Mouse (Mus musculus) left cerebral cortex, adult 11 months (tissue): ENCODE measurements around the gene Gm11639.
A peak's percentile ranks its signal among the peaks of the same experiment; 100 is the strongest.
"Not testable (repeated sequence)": the region's sequence is repeated elsewhere in the genome, so short reads cannot be mapped to it uniquely, and the experiment has no call there.

ENCODE experiments used
- DNase-seq: peaks from one replicate; pipeline ENCODE4 v3.0.0; 2022; ENCODE audit warnings: low spot score

The Gm11639 gene

DNA sequence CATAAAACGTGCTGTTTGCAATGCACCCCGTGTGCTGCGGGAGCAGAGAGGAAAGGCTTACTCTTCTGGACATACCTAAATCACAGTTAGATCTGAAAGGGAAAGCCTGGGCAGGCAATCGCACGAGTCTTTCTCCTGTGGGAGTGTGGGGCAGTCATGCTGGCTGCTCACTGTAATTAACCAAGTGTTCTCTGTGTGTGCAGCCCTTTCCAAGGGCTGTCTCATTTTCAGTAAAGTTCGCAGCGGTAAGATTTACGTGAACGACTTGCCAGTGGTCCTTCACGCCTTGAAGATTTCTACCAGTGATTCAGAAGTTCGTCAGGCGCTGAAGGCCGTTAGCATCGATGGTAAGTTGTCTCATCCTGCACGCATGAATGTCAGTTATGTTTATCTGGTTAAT lies 18.6 kb downstream of the Gm11639 start:
- no peak for DNase-seq

DNA sequence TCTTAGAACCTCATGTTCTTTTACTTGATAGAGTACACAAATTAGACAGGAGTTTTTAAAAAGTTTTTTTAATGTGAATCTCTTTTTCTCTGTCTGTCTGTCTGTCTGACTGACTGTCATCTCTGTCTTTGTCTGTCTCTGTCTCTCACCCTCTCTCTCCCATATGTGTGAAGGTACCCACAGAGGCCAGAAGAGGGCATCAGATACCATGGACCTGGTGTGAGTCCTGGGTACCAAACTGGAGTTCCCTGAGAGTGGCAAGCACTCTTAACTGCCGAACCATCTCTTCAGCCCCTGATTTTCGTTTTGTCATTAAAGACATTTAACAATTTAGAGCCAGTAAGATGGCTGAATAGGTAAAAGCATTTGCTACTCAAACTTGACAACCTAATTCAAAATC lies 21.6 kb downstream of the Gm11639 start:
- DNase-seq, result no peak

DNA sequence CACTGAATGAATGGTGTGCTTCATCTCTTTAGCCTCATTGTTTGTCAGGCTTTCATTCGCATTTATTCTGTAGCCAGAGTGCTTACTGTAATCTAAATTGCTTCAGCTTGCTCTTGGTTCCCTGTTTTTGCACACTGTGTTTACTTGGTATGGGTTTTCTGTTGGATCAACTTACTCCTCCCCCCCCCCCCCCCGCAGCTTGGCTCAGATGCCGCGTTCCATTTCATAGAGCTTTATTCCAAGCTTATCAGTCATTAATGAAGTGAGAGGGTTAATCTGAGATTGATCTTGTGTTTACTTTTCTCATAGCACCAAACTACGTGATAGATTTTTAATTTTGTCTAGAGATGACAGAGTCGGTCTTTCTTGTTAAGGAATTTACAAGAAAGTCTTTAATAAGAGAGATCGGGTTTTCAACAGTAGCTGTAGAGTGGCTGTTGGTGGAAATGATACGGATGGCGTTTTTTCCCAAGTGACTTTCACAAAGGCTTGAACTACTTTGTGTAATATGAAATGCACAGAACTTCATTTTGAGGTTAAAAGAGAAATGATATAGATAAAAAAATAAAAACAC lies 59.6 kb downstream of the Gm11639 start:
- DNase-seq, result no peak

DNA sequence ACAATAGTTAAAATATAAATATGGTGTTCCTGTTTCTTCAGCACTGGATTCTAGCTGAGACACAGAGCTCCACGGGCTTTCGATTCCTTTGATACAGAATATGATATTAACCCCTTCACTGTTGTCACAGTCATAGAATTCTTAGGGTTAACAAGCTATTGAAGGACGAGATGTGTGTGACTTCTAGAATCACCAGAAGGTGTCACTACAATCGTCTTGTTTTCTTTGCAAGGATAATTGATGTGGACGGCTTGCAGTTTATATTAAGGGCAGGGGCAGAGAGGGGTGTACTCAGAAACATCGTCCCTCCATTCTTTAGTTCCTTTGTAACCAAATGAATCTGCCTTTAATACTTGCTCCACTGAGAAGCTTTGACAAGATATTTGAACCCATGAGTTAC lies 80.3 kb downstream of the Gm11639 start:
- no peak for DNase-seq

DNA sequence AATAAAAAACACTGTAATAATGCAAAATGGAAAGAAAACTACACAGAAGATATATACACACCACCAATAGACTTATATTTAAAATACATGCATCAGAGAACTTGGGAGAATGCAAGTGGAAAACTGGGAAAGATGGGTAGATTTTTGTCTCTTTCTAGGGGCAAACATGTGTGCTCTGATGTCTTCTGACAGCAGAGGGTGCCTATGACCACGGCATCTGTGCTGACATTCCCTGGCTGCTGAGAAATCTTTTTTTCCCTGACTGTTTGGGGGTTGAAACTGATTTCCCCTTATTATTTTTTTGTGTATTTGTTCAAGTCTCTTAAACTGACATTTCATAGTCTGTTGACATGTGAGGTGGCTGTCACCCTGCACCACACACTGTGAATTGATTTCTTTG lies 81.6 kb downstream of the Gm11639 start:
- no peak for DNase-seq

DNA sequence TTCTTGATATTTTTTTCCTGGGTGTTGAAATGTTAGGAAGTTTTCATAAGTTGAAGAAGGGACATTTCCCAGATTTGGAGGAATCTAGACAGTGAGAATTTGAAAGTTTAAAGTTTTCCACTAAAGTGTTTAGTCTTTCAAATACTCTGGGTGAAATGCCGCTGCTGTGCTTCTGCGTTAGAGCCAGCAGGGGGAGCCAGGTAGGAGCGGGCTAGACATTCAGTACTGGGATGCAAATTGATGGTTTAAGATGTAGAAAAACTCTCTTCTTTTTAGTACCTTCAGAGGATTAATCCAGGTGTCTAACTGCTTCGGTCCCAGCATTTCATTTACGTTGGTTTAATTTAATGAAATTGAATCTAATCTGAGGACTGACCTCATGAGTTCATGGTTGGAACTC lies 82.6 kb downstream of the Gm11639 start:
- no peak for DNase-seq

DNA sequence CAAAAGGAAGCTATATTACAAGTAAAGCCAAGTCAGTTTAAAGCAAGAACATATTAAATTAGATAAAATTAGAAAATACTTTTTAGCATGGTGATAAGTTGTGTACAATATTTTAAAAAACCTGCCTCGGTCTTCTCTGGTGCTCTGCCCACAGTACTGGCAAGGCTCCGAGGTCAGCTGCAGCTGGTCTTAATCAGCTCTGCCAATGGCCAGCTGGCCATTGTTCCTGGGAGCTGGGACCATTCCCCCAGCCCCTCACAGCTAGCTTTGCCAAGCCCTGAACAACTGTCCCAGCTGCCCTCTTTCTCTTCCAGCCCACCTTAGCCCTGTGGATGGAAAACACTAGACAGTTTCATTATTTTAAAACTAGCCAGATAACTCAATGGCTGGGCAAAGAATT lies 93.3 kb downstream of the Gm11639 start:
- no peak for DNase-seq

DNA sequence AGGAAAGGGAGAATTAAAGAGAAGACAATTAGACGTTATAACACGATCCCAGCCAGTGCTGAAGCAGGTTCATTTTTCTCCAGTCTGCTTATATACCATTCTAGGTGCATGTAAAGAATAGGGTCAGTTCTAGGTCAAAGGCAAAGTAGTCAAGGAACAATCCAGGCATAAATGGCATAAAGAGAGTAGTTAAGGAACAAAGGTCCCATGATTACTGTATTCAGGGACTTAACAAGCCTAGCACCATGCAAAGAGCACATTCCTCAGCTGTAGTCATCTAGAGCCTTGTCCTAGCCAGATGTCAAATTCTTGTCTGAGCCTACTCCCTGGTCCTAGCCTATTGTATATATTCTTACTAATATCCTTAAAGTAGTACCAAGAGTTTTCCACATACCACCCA lies 259.2 kb downstream of the Gm11639 start:
- DNase-seq, result no peak

DNA sequence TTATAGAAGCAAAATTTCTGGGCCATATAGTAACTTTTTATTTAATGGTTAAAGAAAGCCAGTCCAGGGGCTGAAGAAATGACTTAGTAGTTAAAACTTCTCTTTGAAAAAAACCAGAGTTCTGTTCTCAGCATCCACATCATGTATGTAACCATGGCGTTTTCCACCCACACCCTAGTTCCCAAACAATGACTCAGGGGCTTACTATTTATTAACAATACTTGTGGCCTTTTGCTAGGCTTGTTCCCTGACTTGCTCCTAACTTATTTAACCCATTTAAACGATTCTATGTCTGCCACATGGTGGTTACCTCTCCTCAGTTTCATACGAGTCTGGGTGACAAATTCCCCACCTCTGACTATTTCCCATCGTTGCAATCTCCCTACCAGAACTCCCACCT lies 266.8 kb downstream of the Gm11639 start:
- DNase-seq, result no peak

DNA sequence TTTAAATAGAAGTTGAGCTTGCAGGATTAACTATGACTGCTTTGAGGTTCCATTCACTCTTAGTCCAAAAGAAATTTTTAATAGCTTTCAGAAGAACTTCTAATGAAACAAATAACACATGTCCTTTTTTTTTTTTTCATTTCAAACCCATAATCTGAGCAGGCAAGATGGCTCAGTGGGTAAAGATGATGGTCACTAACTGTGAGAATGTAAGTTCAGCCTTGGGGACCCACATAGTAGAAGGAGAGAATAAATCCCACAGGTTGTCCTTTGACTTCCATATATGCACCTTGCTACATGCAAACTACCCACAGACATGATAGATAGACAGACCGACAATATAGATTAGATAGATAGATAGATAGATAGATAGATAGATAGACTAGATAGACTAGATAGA lies 282.4 kb downstream of the Gm11639 start:
- no peak for DNase-seq

DNA sequence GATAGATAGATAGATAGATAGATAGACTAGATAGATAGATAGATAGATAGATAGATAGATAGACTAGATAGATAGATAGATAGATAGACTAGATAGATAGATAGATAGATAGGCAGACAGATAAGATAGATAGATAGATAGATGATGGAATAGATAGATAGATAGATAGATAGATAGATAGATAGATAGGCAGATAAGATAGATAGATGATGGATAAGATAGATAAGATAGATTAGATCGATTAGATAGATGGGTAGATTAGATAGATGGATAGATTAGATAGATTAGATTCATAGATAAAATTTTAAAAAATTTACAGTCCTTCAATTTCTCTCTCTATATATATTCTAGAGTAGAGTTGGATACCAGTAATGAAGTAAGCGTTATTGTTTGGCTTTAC lies 282.9 kb downstream of the Gm11639 start:
- DNase-seq, result no peak

DNA sequence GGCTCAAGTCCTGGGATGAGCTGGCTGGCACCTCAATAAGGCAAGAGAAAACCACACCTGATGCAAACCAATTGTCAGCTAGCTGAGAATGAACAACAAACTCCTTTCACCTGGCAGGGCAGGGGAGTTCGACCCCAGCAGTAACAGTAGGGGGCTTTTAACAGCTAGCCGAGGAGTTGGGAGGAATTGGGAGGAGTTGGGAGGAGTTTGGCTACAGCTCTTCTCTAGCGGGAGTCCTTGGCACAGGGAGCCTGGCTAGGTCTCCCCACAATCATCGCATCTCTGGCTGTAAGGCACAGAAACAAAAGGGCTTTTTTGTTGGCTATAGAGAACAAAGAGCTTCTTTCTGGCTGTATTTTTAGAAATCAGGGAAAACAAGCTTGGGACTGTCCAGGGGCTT lies 285.8 kb downstream of the Gm11639 start:
- peak; percentile 3 for DNase-seq

DNA sequence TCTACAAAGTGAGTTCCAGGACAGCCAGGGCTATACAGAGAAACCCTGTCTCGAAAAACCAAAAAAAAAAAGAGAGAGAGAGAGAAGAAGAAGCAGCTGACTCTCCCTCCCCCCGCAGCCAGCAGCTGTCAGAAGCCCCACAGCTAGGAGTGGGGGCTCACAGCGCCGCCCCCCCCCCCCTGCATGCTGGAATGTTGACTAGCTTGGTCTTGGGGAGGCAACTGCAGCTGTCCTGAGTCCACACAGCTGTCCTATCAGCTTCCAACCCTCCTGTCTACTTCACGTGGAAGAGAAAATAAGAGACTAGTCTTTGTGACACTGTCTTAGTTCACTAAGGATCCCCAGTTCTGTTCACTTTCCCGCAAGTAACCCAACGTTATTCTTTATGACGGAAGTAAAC lies 287.0 kb downstream of the Gm11639 start:
- no peak for DNase-seq

DNA sequence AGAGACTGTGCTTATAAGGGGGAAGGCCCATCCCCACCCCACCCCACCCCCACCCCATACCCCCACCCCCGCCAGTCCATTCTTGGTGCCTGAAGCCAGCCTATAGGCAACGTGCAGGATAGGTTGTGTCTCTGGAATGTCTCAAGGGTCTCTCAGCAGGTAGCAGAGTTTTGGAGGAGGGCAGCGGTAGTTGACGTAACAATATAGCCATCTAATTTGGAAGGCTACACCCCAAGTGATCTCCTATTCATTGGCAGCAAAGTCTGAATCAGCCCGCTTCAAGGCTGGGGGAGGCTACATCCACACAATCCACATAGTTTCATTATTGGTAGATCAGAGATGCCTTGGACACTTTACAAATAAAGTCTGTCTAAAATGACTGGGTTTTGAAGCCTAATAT lies 292.5 kb downstream of the Gm11639 start:
- DNase-seq, result no peak

DNA sequence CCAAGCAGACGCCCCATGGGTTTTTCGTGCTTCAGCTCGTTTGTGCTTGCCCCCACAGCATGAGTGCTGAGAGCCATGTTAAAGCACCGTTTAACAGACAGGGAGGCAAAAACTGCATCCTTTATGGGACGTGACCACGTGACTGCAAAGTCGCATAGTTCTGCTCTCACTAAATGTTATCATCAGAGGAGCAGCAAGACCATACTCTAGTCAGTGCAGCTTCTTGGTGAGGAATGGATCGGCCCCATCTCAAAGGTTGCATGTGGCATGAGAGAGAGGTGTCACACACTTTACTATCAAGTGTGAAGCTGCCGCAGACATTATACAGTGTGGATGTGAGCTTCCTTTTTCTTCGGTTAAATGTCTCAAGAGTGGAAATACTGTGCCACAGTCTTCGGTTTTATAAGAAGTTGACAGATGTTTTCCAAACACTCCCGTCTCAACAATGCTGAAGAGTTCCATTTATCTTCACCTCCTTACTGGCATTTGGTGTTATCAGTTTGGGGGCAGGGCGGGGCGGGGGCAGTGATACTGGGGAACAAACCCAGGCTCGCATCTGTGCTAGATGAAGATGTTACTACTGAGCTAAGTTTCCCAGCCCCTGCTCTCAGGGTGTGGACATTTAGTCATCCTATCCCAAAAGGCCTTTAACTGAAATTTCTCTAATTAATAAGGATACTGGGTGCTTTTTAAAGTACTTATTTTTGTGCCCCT lies 296.0 kb downstream of the Gm11639 start:
- DNase-seq, result no peak

DNA sequence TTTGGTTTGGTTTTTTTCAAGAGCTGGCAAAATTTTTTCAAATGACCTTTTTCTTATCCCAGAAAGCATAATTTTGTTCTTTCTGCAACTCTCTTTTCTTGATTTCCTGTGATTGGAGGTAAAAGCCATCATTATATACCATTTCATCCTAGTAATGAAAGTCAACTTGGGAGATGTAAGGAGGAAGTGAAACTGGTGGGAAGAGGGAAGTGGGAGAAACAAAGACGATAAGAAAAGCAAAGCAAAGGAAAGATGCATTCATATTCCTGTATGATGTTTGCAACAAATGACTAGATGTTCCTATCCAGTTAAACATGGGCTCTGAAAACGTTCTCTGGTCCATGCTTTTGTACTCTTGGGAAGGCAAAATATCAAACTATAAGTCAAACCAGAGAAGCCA lies 323.7 kb downstream of the Gm11639 start:
- DNase-seq, result no peak

DNA sequence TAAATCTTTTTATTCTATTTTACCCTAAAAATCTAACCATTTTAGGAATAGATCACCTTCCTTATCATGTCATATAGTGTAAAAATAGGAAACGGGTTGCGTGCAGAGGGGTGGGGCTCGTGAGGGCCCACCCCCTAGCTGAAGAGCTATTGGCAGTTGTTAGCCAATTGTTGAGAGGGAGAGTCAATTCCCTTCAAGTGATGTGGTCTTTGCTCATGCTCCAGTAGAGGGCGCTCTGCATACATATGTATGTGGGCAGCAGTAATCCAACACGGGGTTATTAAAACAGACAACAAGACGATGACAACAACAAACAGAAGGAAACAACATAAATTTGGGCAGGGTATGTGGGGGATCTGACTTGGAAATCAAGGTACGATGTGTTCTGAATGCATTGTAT lies 335.6 kb downstream of the Gm11639 start:
- peak; percentile 3 for DNase-seq

DNA sequence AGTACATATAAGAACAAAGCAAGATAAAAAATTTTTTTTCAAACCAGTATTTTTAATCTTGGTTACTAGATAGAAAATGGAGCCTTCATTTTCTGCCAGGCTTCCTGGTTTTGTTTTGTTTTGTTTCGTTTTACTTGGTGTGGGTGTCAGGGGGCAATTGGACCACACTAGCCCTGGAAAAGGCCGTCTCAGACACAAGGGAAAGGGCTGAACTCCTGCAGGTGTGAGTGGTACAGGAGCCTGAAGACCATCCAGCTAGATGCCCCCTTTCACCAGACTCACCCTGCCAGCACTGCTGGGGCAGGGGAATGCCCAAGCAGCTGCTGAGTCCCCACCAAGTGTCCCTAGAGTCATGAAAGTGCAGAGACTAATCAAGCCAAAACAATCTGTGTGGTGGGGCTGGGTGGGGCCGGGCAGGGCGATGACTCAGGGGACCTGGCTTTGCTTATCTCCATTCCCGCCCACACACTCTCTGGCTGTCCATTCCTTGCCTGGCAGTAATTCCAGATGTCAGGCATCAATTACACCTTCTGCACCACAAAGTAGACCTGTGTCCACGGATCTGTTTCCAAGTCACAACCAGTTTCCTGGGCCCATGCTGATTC lies 343.3 kb downstream of the Gm11639 start:
- no peak for DNase-seq

DNA sequence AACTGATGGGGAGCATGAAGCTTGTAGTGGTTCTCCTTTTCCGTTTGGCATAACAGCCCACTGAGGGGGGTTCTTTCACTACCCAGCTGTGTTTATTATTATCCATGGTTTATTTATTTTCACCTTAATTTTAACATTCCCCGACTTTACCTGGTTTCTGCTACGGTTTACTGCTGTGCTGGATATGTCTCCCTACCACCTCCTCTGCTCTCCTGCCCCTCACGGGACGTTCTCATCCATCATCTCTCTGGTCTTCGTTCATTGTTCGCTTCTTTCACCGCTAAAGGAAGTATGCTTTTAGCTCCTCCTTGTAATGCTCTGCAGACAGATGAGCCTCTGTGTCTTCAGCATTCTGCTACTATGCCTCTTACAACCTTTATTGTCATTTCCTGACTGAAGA lies 344.0 kb downstream of the Gm11639 start:
- DNase-seq, result no peak

DNA sequence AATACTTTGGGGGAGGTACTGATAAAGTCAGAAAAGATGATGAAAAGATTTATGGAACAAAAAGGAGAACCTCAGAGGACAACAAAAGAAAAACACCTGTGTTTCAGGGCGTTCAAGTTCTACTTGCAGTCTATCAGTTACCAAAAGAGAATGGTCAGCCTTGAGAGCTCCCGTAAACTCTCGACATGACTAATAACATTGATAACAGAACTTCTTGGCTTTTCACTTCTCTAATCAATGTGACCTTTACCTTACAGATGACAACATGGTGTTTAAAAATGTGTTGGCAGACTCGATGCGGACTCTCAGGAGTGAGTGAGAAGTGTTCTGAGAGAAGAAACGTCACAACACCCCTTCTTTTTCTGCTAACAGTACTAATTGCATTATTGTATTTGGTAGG lies 344.7 kb downstream of the Gm11639 start:
- no peak for DNase-seq

DNA sequence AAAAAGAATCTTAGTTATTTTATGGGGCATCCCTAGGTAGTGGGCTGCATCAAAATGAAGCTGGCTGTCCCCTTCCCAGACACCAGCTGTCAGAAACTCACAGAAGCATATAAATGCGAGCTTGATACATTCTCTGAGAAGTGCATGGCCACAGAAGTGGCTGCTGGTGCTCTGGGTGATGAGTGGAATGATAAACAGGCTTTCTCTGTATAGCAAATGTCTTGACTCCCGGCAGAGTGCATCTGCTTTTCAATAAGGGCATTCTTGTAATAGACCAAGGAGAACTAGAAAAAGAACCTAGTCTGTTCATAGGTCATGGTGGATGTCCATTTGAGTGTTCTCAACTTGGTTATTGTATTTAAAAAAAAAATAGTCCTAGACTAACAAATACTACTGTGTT lies 345.6 kb downstream of the Gm11639 start:
- DNase-seq, result no peak

DNA sequence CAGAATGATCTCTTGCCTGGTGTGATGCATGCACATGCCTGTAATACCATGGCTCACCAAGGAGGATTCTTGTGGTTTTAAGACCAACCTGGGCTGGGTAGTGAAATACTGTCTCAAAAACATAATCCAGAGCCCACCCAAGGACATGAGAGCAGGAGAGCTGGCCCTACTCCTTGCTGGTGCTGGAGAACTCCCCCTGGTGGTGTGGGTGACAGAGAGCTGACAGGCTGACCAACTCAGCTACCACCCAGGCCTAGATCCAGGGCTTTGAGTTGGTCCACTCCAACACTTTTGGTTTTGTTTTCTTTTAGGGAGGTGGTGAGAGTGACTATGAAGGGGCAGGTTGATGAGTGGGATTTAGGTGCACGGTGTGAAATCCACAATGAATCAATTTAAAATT lies 349.6 kb downstream of the Gm11639 start:
- no peak for DNase-seq

DNA sequence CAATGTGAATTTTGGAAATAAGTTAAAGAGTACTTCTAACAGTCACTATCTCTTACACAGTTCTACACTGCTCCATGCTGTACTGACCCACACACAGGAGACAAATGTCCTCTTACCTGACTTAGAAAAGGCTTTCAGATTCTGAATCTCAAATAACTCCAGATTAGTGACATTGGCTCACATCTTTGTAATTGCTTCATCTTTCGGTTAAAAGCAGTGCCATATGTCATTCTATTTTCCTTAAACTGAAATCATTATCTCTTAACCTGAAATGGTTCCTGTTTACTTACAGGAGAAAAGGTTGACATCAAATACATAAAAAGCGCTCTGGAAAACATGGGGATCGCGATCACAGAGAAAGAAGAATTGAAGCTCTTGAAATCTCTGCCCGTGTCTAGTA lies 377.8 kb downstream of the Gm11639 start, which contains the start of gene Efcab3:
Gene Efcab3, plus strand, starts transcription at position 301 of the 400 bp plus-strand sequence.
- no peak for DNase-seq

DNA sequence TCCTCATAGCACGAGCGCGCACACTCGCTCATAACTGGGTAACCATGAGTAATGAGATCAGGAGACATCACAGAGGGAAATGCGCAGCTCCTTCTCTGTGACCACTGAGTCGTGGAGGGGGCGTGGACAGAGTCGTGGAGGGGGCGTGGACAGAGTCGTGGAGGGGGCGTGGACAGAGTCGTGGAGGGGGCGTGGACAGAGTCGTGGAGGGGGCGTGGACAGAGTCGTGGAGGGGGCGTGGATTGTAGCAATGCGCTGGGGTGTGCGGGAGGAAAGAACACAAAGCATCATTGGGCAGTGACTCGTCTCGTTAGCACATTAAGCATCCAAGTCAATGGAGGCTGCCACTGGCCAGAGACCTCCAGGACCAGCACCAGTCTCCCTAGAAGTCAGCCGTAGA lies 426.9 kb downstream of the Gm11639 start:
- not testable (repeated sequence) for DNase-seq
